Mouse (Mus musculus) limb, embryonic 10.5 days (tissue): ENCODE data around the gene Ercc8. TPM values are rescaled to one million over a fixed set of nuclear protein-coding genes. Genes with fewer than 3 reads are reported as not detected.

Source experiments
- DNase-seq: peaks from one replicate; pipeline ENCODE4 v3.0.0-alpha.2; 2017; ENCODE audit warnings: low spot score
- H3K27ac ChIP-seq: fragments of 300-500 bp; sonication (generic); 2 replicates; pipeline ENCODE4 v1.5.1; 2016; ENCODE audit warnings: mild to moderate bottlenecking
- H3K27me3 ChIP-seq: fragments of 300-500 bp; sonication (generic); 2 replicates; pipeline ENCODE4 v1.6.1; 2016; ENCODE audit warnings: low read depth, mild to moderate bottlenecking; ENCODE audit not compliant: poor library complexity, severe bottlenecking
- H3K36me3 ChIP-seq: fragments of 300-500 bp; sonication (generic); 2 replicates; pipeline ENCODE4 v1.6.1; 2016; ENCODE audit warnings: mild to moderate bottlenecking, moderate library complexity
- H3K4me1 ChIP-seq: fragments of 300-500 bp; sonication (generic); 2 replicates; pipeline ENCODE4 v1.6.1; 2016
- H3K4me3 ChIP-seq: fragments of 300-500 bp; sonication (generic); 2 replicates; pipeline ENCODE4 v1.5.1; 2016; ENCODE audit warnings: mild to moderate bottlenecking, moderate library complexity
- H3K9me3 ChIP-seq: fragments of 300-500 bp; sonication (generic); replicated peaks from 2 replicates; pipeline ENCODE4 v1.6.1; 2016; ENCODE audit warnings: mild to moderate bottlenecking
- WGBS: fragments of 180-500 bp; shearing (Covaris S2); methylation state at CpG from one replicate; pipeline ENCODE4 v1.1.7; 2016; 5-methylcytosine and 5-hydroxymethylcytosine counted together
- polyA plus RNA-seq: library from polyadenylated mRNA; unstranded; fragments of >200 nt; fragmentation: Nextera tagmentation; extraction: Ambion mirVana; gene quantifications from 2 replicates; pipeline ENCODE4 v1.2.1, GENCODE M21; 2016

Ercc8 gene
- polyA plus RNA-seq, 1 experiment from 2014 or later = 27.3 TPM

DNA sequence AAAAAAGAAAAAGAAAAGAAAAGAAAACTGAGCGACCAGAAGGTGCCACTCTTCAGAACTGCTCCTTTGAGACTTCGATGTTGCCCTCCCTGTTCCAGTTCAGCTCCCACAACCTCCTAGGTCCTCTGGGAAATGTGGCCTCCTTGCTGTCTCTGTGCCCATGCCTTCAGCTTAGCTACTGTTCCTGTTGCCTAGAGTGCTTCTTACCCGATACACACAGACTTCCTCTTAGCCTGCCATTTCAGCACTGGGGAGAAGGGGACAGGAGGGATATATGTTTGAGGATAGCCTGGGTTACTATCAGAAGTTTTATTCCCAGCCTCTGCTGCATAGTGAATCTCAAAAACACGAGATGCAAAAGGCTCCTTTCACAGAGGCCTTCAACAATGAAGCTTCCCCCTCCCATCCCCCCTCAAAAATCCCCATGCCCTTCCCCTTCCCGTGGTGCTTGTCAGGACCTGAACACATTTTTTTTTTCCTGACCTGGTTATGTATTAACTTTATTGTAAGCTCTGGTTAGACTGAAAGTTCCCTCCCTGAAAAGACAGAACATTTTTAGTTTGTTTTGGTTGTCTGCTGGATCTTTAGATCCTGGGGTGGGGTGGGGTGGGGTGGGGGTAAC is 54.0 kb downstream of the Ercc8 start:
- H3K4me1 ChIP-seq = peaks cover 17% of the 10 kb centered on the region
- WGBS = 59% methylated on average over 5 of the region's 5 CpGs
- no peaks in the 10 kb centered on the region for H3K36me3 ChIP-seq
- H3K27ac ChIP-seq = no peak overlapping the region
- no peak overlapping the region for H3K4me3 ChIP-seq
- no peak for DNase-seq
- H3K27me3 ChIP-seq = peaks cover 61% of the 10 kb centered on the region
- H3K9me3 ChIP-seq = no peaks in the 10 kb centered on the region

DNA sequence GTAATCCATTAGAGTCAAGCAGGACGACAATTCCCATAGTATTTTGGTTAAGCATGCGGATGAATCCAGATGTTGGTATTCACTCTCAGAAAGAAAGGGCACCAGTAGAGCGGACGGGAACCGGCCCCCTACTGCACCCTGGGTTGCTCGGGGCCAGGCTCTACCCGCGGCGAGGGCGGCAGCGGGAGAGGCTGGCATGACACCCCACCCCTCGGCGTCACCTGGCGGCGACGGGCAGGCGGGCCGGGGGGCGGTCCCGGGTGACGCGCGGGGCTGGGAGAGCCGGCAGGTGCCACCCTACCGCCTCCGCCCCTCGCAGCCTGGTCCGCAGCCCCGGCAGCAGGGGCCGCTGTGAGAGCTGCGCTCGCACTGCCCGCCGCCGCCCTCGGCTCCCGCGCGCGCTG is 55.6 kb downstream of the Ercc8 start, which contains the start of gene Elovl7:
Gene Elovl7 (plus strand): TSS at position 324 of the 404 bp plus-strand sequence.
- peaks cover 75% of the 10 kb centered on the region for H3K27me3 ChIP-seq
- H3K4me1 ChIP-seq = peaks cover 17% of the 10 kb centered on the region
- WGBS = under 1% methylated on average over 40 of the region's 40 CpGs
- no peaks in the 10 kb centered on the region for H3K36me3 ChIP-seq
- DNase-seq = peak; percentile 78
- peak within 1 kb of the TSS; percentile 83 for H3K4me3 ChIP-seq
- peak within 1 kb of the TSS; percentile 77 for H3K27ac ChIP-seq
- H3K9me3 ChIP-seq = no peaks in the 10 kb centered on the region

DNA sequence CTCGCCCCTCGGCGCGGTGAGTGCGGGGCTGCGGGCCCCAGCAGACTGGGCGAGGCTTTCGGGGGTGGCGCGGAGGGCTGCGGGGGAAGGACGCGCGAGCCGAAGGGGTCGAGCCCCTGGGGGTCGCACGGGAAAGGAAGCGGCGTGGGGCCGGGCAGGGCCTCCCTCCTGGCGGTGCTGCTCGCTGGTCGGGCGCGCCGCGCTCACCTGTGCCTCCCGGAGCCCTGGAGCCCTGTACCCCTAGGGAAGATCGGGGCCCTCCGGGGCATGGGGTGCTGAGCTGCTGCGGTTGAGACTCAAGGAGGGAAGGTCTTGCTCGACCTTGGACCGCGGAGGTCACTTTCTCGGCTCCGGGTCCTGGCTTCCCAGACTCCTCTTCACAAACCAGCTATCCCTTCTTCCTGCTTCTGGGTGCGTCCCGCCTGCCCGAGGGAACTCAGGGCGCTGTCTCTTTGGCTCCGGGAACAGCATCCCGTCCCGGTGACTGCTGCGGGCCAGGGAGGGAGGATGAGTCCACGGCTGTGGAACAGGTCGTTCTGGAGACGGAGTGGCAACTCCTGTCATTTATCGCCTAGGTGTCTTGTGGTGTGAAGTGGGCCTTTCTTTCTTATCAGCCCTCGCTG is 56.1 kb downstream of the Ercc8 start:
- Histone ChIP-seq H3K27me3 (peaks cover 80% of the 10 kb centered on the region), H3K27ac (peak overlapping the region; percentile 77), H3K36me3 (no peaks in the 10 kb centered on the region), H3K4me1 (peaks cover 17% of the 10 kb centered on the region), H3K9me3 (no peaks in the 10 kb centered on the region), H3K4me3 (peak overlapping the region; percentile 83)
- peak; percentile 68 for DNase-seq
- under 1% methylated on average over 46 of the region's 50 CpGs for WGBS

DNA sequence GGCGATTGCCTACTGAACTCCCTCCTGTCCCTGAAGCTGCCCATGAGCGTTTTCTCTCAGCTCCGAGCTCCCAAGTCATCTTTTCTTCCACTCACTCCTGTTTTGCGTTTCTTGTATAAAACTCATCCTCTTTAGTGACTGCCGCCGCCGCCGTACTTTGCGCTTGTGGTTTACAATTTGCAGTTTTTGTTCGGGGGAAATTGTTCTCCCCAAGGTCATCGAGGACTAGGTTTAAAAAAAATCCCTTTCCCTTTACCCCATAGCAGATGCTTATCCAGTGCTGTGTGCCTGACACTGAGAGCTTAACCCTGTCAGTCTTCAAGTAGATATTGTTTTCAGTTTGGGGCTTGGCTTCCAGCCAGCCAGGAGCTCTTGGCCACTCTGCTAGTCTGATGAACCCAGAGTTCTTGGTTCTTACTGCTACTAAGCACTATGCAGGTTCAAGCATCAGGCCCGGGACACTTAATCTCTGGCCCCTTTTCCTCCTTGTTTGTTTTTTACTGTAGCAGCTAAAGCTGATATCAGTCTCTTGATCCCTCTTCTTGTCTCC is 56.8 kb downstream of the Ercc8 start:
- Histone ChIP-seq H3K36me3 (no peaks in the 10 kb centered on the region), H3K4me1 (peaks cover 17% of the 10 kb centered on the region), H3K4me3 (peak overlapping the region; percentile 83), H3K27ac (no peak overlapping the region), H3K27me3 (peaks cover 80% of the 10 kb centered on the region), H3K9me3 (no peaks in the 10 kb centered on the region)
- no peak for DNase-seq
- WGBS = 6% methylated on average over 12 of the region's 12 CpGs

DNA sequence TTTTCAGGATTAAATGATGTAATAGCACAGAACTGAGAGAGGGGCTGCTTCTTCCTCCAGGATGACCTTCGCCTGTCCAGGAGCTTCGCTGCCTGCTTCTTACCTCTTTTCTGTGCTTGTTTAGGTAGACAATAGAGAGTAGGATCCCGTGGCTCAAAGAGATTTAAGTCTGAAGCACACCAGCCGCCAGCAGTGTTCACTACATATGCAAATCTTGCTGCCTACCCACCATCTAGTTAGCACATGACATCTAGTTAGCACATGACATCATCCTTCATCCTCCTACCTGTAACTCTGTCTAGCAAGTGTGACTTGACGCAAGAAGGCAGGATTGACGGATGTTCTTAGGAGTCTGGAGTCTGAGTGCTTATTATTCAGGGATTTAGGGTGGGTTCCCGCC is 61.2 kb downstream of the Ercc8 start:
- DNase-seq = no peak
- WGBS = 77% methylated on average over 7 of the region's 7 CpGs
- Histone ChIP-seq H3K27me3 (peaks cover 46% of the 10 kb centered on the region), H3K27ac (no peak overlapping the region), H3K36me3 (no peaks in the 10 kb centered on the region), H3K4me3 (no peak overlapping the region), H3K9me3 (no peaks in the 10 kb centered on the region), H3K4me1 (peaks cover 6% of the 10 kb centered on the region)

DNA sequence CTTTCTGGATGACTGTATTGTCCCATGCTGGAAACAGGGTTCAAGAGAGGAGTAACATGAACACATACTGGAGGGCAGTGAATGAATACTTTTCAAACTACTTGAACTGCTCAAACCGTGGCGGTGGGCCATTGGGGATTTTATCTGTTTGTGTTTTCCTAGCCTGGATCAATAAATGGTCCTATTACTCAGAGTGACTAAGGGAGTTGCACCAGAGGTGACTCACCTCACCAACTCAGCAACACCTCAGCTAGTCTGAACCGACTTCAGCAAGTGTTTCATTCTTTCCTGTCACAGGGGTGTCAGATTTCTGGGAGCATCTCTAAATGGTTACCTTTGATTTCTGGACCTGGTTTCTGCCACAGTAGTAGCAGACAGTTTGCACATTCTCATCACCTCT is 70.7 kb downstream of the Ercc8 start:
- Histone ChIP-seq H3K4me1 (no peaks in the 10 kb centered on the region), H3K27me3 (0 out of 2 replicates have a peak, but pooled peaks cover 2% of the 10 kb centered on the region), H3K4me3 (no peak overlapping the region), H3K27ac (no peak overlapping the region), H3K9me3 (no peaks in the 10 kb centered on the region), H3K36me3 (no peaks in the 10 kb centered on the region)
- DNase-seq = no peak
- WGBS = 66% methylated on average over 3 of the region's 3 CpGs

DNA sequence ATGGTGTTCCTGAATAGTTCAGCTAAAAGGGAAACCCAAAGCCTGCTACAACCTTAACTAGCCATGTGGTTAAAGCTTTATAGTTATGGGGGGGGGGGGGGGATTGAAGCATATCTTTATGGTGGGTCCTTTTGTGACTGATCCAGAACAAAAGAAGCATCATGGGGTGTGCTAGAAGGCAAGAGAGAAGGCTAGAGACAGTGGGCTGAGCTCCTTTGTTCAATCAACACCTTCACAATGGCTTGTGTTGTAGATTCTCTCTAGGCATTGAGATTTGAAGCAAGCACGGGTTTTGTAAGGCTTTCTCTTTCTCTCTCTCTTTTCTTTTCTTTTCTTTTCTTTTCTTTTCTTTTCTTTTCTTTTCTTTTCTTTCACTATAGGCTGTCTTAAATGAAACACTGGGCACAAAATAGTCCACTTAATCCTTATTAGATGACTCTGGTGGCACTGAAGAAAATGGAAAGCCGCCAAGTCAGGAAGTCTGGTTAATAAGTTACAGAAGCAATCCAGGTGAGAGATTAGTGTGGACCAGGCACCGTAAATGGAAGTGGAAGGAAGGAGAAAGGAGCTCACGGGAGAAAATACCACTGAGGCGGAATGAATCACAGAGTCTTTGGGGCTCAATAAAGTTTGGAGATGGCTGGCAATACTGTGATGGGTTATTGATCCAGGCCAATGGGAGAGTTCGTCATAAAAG is 71.3 kb downstream of the Ercc8 start:
- Histone ChIP-seq H3K27me3 (0 out of 2 replicates have a peak, but pooled peaks cover 2% of the 10 kb centered on the region), H3K27ac (no peak overlapping the region), H3K36me3 (no peaks in the 10 kb centered on the region), H3K9me3 (no peaks in the 10 kb centered on the region), H3K4me3 (no peak overlapping the region), H3K4me1 (no peaks in the 10 kb centered on the region)
- WGBS = 77% methylated on average over 6 of the region's 6 CpGs
- DNase-seq = no peak

DNA sequence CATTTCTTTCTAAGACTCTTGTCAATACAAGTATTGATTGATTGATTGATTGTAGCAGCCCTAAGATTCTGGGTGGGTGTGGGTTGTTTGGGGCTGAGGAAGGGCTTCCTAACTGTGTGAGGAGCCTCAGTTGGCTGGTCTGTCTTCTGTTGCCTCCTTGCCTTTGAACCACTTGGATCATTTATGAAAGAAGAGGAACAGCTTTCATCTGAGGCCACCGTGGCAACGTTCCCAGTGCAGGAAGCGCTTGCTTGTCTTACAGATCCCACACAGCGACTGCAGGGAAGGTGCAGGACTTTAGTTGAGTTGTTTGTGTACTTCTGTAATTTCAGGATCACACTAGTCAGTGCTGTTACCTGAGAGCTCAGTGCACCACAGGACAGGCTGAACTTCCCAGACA is 81.5 kb downstream of the Ercc8 start:
- Histone ChIP-seq H3K36me3 (no peaks in the 10 kb centered on the region), H3K27ac (no peak overlapping the region), H3K4me3 (no peak overlapping the region), H3K4me1 (no peaks in the 10 kb centered on the region), H3K9me3 (no peaks in the 10 kb centered on the region), H3K27me3 (no peaks in the 10 kb centered on the region)
- no peak for DNase-seq
- WGBS = 80% methylated on average over 4 of the region's 4 CpGs

DNA sequence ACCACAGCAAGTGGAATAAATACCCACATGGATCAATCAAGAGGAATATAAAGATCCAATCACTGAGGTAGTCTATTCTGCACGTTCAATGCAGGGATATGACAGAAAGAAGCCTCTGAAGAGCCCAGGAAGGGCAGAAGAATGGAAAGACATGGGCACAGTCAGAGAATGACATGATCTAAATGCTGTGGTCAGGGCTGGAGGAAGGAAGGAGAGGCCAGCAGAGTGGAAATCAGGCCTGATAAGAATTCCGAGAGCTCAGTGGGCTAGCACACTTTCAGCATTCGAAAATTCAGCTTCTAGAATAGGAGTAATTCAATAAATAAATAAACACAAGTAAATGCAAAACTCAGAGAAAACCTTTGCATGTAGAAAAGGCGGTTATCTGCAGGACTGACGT is 83.2 kb downstream of the Ercc8 start:
- no peak overlapping the region for H3K4me3 ChIP-seq
- DNase-seq = no peak
- H3K27me3 ChIP-seq = no peaks in the 10 kb centered on the region
- H3K9me3 ChIP-seq = no peaks in the 10 kb centered on the region
- no peaks in the 10 kb centered on the region for H3K36me3 ChIP-seq
- WGBS = 87% methylated on average over 5 of the region's 5 CpGs
- no peaks in the 10 kb centered on the region for H3K4me1 ChIP-seq
- no peak overlapping the region for H3K27ac ChIP-seq

Other genes with a start within 250 kb of the Ercc8 start
- 49.5 and 54.3 TPM in 2 replicates for gene Smim15, start 114.3 kb upstream of the Ercc8 start, polyA plus RNA-seq
- 89.8 and 111 TPM in 2 replicates for gene Ndufaf2, start 108 bp upstream of the Ercc8 start, polyA plus RNA-seq
- 0.90 and 0.95 TPM in 2 replicates for gene Elovl7, start 55.7 kb downstream of the Ercc8 start, polyA plus RNA-seq
- gene Depdc1b, start 157.6 kb downstream of the Ercc8 start, polyA plus RNA-seq = 20.9 and 22.0 TPM in 2 replicates